Mouse (Mus musculus) spleen, adult 2 months (tissue): Measurements from ENCODE around the gene Timm29.

Source experiments
- CTCF ChIP-seq: fragments of 200-500 bp; IDR thresholded peaks from 2 replicates; pipeline ENCODE4 v1.5.1; 2011; ENCODE audit warnings: mild to moderate bottlenecking, inconsistent platforms; ENCODE audit not compliant: insufficient read depth, insufficient read length, insufficient replicate concordance; ENCODE audit errors: extremely low read depth
- POLR2A ChIP-seq: fragments of 200-500 bp; IDR thresholded peaks from 2 replicates; pipeline ENCODE4 v1.6.1; 2011; ENCODE audit warnings: low read depth, low read length, inconsistent platforms

DNA sequence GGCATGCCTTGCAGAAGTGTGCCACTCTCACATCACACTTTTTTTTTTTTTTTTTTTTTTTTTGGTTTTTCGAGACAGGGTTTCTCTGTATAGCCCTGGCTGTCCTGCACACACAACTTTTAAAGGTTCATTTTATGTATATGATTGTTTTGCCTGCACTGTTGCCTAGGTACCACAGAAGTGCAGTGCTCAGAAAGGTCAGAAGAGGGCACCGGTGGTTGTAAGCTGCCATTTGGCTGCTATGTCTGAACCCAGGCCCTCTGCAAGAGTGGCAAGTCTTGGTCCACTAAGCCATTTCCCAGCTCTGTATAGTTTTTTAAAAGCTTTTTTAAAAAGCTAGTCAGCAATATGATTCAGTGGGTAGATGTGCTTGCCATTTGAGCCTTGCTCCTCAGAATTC is 5.7 kb downstream of the Timm29 start:
- TF ChIP-seq CTCF (peak; percentile 47; the same call in 1 of the 2 replicates), POLR2A (no peak)
